Mouse (Mus musculus) midbrain, embryonic 11.5 days (tissue): ENCODE results near the gene Dnajc4. TPM values are rescaled to one million over a fixed set of nuclear protein-coding genes. Genes with fewer than 3 reads are reported as not detected.
A peak's percentile ranks its signal among the peaks of the same experiment; 100 is the strongest.

ENCODE experiments used
- ATAC-seq: fragments of 200-750 bp; cut with Nextera tagmentation; 2 replicates; pipeline ENCODE4 v1.8.0; 2017; ENCODE audit warnings: moderate TSS enrichment, moderate library complexity; ENCODE audit not compliant: low FRiP score
- DNase-seq: peaks from one replicate; pipeline ENCODE4 v3.0.0; 2015; ENCODE audit warnings: low spot score; ENCODE audit errors: missing footprints
- H3K27ac ChIP-seq: fragments of 300-500 bp; sonication (generic); 2 replicates; pipeline ENCODE4 v1.5.1; 2014; ENCODE audit warnings: low read depth, low read length
- H3K27me3 ChIP-seq: fragments of 300-500 bp; sonication (generic); 2 replicates; pipeline ENCODE4 v1.6.1; 2014; ENCODE audit warnings: mild to moderate bottlenecking, low read length, moderate library complexity, mixed read lengths; ENCODE audit not compliant: control insufficient read depth, insufficient read depth
- H3K36me3 ChIP-seq: fragments of 300-500 bp; sonication (generic); 2 replicates; pipeline ENCODE4 v1.6.1; 2014; ENCODE audit warnings: mild to moderate bottlenecking, low read length, moderate library complexity, mixed read lengths; ENCODE audit not compliant: control insufficient read depth, insufficient read depth
- H3K4me1 ChIP-seq: fragments of 300-500 bp; sonication (generic); 2 replicates; pipeline ENCODE4 v1.6.1; 2014; ENCODE audit warnings: low read length; ENCODE audit not compliant: control insufficient read depth, insufficient read depth
- H3K4me2 ChIP-seq: fragments of 300-500 bp; sonication (generic); 2 replicates; pipeline ENCODE4 v1.6.1; 2014; ENCODE audit warnings: mild to moderate bottlenecking, moderate library complexity
- H3K4me3 ChIP-seq: fragments of 300-500 bp; sonication (generic); 2 replicates; pipeline ENCODE4 v1.5.1; 2014; ENCODE audit warnings: low read depth, low read length
- H3K9ac ChIP-seq: fragments of 300-500 bp; sonication (generic); 2 replicates; pipeline ENCODE4 v1.6.1; 2014; ENCODE audit warnings: low read length
- H3K9me3 ChIP-seq: fragments of 300-500 bp; sonication (generic); 2 replicates; pipeline ENCODE4 v1.6.1; 2016; ENCODE audit warnings: low read length; ENCODE audit not compliant: control insufficient read depth
- WGBS: fragments of 180-500 bp; shearing (Covaris S2); extraction: QIAGEN DNeasy Blood & Tissue Kit; methylation state at CpG from one replicate; pipeline ENCODE4 v1.1.7; 2014; 5-methylcytosine and 5-hydroxymethylcytosine counted together
- polyA plus RNA-seq: library from polyadenylated mRNA; unstranded; fragments of >200 nt; fragmentation: Nextera tagmentation; extraction: Ambion mirVana; gene quantifications from 2 replicates; pipeline ENCODE4 v1.2.1, GENCODE M21; 2014

Dnajc4 gene
- polyA plus RNA-seq, 1 experiment from 2014 or later: 17.9 TPM

- no peaks in the 10 kb centered on the region for H3K27me3 ChIP-seq
- 96% methylated on average over 6 of the region's 6 CpGs for WGBS
- no peak overlapping the region for H3K27ac ChIP-seq
- no peaks in the 10 kb centered on the region for H3K36me3 ChIP-seq
- peaks cover 14% of the 10 kb centered on the region for H3K4me1 ChIP-seq
- DNase-seq (no peak), ATAC-seq (no peak)
- no peak overlapping the region for H3K9ac ChIP-seq
- no peaks in the 10 kb centered on the region for H3K9me3 ChIP-seq
- H3K4me2 ChIP-seq: no peak overlapping the region
- no peak overlapping the region for H3K4me3 ChIP-seq
Observed at GRCm38 (mm10) chr19:6943709-6944108, 48.7 kb downstream of the Dnajc4 start.

DNA sequence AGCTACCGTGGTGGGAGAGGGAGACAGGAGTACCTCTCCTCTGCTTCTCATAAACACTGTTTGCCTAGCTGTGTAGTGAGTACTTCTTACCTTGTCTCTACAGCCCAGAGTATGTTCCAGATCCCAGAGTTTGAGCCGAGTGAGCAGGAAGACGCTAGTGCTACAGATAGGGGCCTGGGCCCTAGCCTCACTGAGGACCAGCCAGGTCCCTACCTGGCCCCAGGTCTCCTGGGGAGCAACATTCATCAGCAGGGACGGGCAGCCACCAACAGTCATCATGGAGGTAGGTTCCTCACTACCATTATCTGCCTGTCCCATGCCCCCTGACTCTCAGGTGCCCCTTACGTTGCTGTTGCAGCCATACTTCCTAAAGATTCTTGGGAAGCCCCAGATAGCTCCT is 49.6 kb downstream of the Dnajc4 start:
- 30% methylated on average over 5 of the region's 5 CpGs for WGBS

DNA sequence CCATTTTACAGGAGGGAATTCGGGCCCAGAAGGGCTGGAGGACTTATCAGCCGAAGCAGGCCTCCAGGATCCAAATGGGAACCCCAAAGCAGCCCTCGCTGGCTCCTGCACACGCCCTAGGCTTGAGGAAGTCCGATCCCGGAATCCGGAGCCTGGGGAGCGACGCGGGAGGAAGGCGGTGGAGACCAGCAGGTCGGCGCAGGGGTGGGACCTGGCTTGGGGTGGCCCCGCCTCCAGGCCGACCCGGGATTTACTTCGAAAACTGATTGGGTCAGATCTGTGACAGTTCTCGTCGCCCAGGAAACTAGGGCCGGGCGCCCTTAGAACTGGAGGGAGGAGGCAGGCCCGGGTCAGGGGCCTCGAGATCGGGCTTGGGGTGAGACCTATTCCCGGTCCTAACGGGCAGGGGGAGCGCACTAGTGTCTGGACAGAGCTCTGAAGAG is 50.1 kb downstream of the Dnajc4 start, which contains the start of gene Gpr137:
Gpr137 (minus strand) TSS at position 232 of the 443 bp plus-strand sequence.
- DNase-seq (peak; percentile 98), ATAC-seq (peak; percentile 89)
- no peaks in the 10 kb centered on the region for H3K9me3 ChIP-seq
- H3K36me3 ChIP-seq: no peaks in the 10 kb centered on the region
- no peaks in the 10 kb centered on the region for H3K27me3 ChIP-seq
- H3K4me3 ChIP-seq: peak within 1 kb of the TSS; percentile 79
- peaks cover 14% of the 10 kb centered on the region for H3K4me1 ChIP-seq
- H3K4me2 ChIP-seq: peak within 1 kb of the TSS; percentile 98
- WGBS: 0% methylated on average over 27 of the region's 27 CpGs
- H3K27ac ChIP-seq: peak within 1 kb of the TSS; percentile 92
- peak within 1 kb of the TSS; percentile 92 for H3K9ac ChIP-seq

More for the DNA sequence above, 49.6 kb downstream of the Dnajc4 start:
- Histone ChIP-seq H3K9me3 (no peaks in the 10 kb centered on the region), H3K36me3 (no peaks in the 10 kb centered on the region), H3K4me2 (peak overlapping the region; percentile 98), H3K4me3 (peak overlapping the region; percentile 79), H3K27me3 (no peaks in the 10 kb centered on the region), H3K4me1 (peaks cover 14% of the 10 kb centered on the region), H3K9ac (peak overlapping the region; percentile 92), H3K27ac (peak overlapping the region; percentile 92)
- ATAC-seq (peak; percentile 14; the same call in 1 of the 2 replicates), DNase-seq (no peak)

GRCm38 (mm10) chr19:6941372-6942248 is 50.8 kb downstream of the Dnajc4 start, which contains the start of gene Bad:
Bad (plus strand) TSS chr19:6941861.
- Histone ChIP-seq H3K9ac (peak within 1 kb of the TSS; percentile 92), H3K9me3 (no peaks in the 10 kb centered on the region)
- under 1% methylated on average over 83 of the region's 83 CpGs for WGBS

DNA sequence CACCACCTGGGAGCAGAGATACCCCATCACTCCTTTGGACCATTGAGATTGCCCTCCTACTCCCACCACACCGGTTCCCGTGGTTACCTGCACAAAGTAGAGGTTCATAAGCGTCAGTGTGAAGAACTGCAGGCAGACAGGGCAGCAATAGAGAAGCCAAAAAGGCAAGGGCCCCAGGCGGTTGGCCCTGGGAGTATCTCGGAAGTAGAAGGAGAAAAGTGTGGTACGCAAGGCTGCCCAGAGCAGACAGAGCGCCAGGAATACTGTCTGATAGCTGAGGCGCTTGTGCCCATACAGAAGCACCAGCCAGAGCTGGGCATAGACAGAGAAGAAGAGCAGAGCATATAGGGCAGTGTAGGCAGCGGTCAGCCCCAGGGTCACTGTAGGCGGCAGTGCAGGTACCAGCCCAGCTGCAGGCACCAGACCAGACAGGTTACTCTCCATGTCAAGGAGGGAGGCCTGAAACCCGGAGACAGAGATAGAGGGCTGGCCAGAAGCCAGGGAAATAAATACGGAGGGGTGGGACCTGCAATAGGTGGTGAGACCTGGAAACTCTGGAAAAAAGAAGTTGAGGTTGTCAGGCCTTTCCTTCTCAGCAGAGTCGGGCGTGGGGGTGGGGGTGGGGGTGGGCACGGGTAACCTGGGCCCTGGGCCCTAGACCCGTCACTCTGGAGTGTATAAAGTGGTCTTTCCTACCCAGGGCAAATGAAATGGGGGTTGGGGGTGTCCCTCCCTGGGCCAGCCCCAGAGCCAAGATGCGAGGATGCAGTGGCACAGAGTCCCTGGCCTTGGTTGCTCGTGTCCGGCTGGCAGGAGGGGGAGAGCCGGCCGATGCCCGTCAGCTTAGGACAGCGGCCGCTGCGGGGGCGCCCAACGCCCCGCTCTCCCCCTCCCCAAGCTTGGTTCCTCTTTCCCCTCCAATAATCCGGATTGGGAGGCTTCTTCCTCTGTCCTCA is 51.7 kb downstream of the Dnajc4 start:
- WGBS: 22% methylated on average over 29 of the region's 29 CpGs
- Histone ChIP-seq H3K9ac (peak overlapping the region; percentile 92), H3K36me3 (no peaks in the 10 kb centered on the region), H3K4me3 (peak overlapping the region; percentile 79), H3K27ac (no peak overlapping the region; the same call in 1 of the 2 replicates), H3K4me2 (peak overlapping the region; percentile 98), H3K4me1 (peaks cover 14% of the 10 kb centered on the region), H3K9me3 (no peaks in the 10 kb centered on the region), H3K27me3 (peaks cover 7% of the 10 kb centered on the region; the same call in 1 of the 2 replicates)
- no peak for DNase-seq
- ATAC-seq: peak; percentile 28

More at GRCm38 (mm10) chr19:6941372-6942248, 50.8 kb downstream of the Dnajc4 start, which contains the start of gene Bad:
- Histone ChIP-seq H3K27ac (peak within 1 kb of the TSS; percentile 92), H3K36me3 (no peaks in the 10 kb centered on the region), H3K4me1 (peaks cover 14% of the 10 kb centered on the region), H3K4me3 (peak within 1 kb of the TSS; percentile 79), H3K4me2 (peak within 1 kb of the TSS; percentile 98), H3K27me3 (no peaks in the 10 kb centered on the region)
- DNase-seq (peak; percentile 100), ATAC-seq (peak; percentile 82)

- Histone ChIP-seq H3K4me3 (no peak overlapping the region), H3K9ac (no peak overlapping the region), H3K4me1 (peaks cover 14% of the 10 kb centered on the region), H3K36me3 (no peaks in the 10 kb centered on the region), H3K27me3 (peaks cover 19% of the 10 kb centered on the region), H3K4me2 (no peak overlapping the region), H3K27ac (no peak overlapping the region), H3K9me3 (no peaks in the 10 kb centered on the region)
- ATAC-seq: no peak
- 89% methylated on average over 20 of the region's 20 CpGs for WGBS
- DNase-seq: no peak
Observed at GRCm38 (mm10) chr19:6939106-6940002, 53.0 kb downstream of the Dnajc4 start.
